Mouse (Mus musculus): ENCODE measurements around the gene Eif4g1.

DNA sequence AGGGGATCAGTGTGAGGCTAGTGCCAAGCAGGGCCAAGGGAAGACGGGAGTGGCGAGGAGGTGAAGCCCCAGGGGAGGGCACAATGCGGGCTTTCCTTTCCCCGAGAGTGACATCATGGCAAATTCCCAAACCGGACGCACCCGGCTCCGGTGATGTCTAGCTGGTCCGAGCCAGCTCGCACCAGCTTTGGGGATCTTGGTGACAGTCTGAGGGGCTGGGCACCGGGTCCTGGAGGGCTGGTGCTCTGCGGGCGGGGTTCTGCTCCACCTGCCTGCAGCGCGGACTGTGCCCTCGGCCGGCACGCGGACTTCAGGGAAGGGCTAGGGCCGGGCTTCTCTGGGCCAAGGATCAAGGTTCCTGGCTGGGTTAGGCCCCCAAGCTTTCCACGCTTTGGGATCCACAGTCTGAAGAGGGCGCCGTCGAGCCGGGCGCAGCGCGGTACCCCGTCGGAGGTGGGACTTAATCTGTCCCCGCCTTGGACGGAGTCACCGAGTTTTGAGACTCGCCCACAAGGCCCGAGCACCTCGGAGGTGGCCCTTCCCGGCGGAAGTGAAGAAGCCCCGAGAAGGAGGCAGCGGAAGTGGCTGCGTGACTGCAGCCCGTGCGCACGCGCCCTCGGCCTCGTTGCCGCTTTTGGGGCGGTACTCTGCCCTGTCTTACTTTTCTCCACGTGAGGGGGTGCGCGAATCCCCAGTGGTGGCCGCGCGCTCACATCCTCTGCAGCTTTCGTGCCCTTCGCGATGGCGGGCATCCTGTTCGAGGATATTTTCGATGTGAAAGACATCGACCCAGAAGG is 49.3 kb downstream of the Eif4g1 start, which contains the start of the genes Polr2h and Clcn2:
- peak; percentile 91 for TF ChIP-seq CTCF (IDR thresholded peaks at IDR 0.05; ENCODE audit: low read depth)
- TF ChIP-seq EP300 (IDR thresholded peaks at IDR 0.05; ENCODE audit: low read depth), result peak; percentile 38

All from liver, embryonic 14.5 days (tissue).